Mouse (Mus musculus) olfactory bulb, adult 2 months (tissue): ENCODE measurements around the gene Ninj2.

ENCODE experiments used
- CTCF ChIP-seq: fragments of 200-500 bp; IDR thresholded peaks from 2 replicates; pipeline ENCODE4 v1.5.1; 2012; ENCODE audit warnings: low read depth, mild to moderate bottlenecking, low read length, moderate library complexity; ENCODE audit not compliant: insufficient read depth
- POLR2A ChIP-seq: fragments of 200-500 bp; IDR thresholded peaks from 2 replicates; pipeline ENCODE4 v1.6.1; 2012; ENCODE audit warnings: mild to moderate bottlenecking, low read depth, low read length, moderate library complexity; ENCODE audit not compliant: insufficient read depth

DNA sequence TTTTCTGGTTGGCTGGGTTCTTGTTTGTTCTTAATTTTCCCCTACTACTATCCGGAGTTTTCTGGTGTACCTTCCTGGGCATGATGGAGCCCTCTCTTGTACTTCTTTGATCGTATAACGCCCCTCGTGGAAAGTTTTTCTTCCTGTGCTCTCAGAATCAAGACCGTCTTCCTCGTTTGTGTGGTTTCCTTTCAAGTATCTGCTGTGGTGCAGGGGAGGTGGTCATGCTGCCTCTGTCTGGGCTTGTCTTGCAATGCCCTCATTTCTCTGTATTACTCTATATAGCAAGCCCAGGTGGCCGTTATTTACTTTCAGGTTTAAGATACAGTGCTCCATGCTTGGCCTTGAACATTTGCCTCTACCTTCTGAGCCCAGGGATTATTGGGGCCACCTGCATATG is 31.5 kb downstream of the Ninj2 start:
- TF ChIP-seq POLR2A (no peak), CTCF (no peak)
